Mouse (Mus musculus) small intestine, adult 2 months (tissue): ENCODE results near the gene Fscn3.

ENCODE experiments used
- CTCF ChIP-seq: fragments of 200-500 bp; IDR thresholded peaks from 2 replicates; pipeline ENCODE4 v1.5.1; 2012; ENCODE audit warnings: low read depth, mild to moderate bottlenecking, control low read depth, inconsistent platforms, low read length, moderate library complexity, mixed read lengths; ENCODE audit not compliant: insufficient replicate concordance, insufficient read length; ENCODE audit errors: extremely low read depth
- POLR2A ChIP-seq: fragments of 200-500 bp; IDR thresholded peaks from 2 replicates; pipeline ENCODE4 v1.6.1; 2012; ENCODE audit warnings: low read depth, mild to moderate bottlenecking, control low read depth, inconsistent platforms, low read length, moderate library complexity

- TF ChIP-seq POLR2A: no peak
- no peak for TF ChIP-seq CTCF
Observed at GRCm38 (mm10) chr6:28416981-28417380, 10.6 kb upstream of the Fscn3 start.
